Mouse (Mus musculus) erythroblast, embryonic 14.5 days (primary cell): ENCODE data around the gene Zmiz2.

ENCODE experiments used
- GATA1 ChIP-seq: IDR thresholded peaks from 2 replicates; pipeline ENCODE4 v1.6.1; 2012; ENCODE audit warnings: low read length, inconsistent platforms, mixed read lengths
- TAL1 ChIP-seq: IDR thresholded peaks from 3 replicates; pipeline ENCODE4 v1.6.1; 2012; ENCODE audit warnings: low read length, inconsistent platforms, mixed read lengths

DNA sequence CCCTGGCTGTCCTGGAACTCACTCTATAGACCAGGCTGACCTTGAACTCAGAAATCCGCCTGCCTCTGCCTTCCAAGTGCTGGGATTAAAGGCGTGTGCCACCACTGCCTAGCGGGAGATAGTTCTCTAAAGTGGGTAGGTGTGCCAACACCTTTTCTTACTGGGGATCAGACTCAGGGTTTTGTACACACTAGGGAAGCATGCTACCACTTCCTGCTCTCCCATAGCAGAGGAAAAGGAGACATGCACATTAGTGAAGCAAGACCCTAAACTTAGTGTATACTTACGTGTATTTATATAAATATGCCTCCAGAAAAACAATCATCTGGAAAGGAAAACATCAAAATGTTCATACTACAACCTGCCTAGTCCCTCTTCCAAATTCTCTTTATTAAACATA, 42.9 kb upstream of the Zmiz2 start:
- no peak for TF ChIP-seq GATA1
- TF ChIP-seq TAL1 = no peak
